Mouse (Mus musculus): Measurements from ENCODE around the gene Cyp3a11.

DNA sequence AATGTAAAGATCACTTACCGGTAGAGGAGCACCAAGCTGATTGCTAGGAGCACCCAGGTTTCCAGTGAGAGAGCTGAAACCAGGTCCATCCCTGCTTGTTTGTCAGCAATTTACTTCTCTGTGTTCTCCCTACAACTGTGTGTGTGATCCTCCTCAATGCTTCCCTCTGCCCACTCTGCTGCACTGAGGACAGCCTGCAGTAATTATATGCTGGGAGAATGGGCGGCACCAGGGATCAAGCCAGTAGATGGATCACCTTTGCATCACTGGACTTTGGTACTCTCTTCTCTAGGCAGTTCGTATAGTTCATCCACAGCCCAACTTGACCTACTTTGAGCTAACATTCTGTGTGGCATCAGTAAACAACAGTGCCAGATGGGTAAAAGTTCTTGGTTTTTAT is at the start of gene Cyp3a11:
- TF ChIP-seq CTCF (IDR thresholded peaks at IDR 0.05; ENCODE audit: insufficient read depth, low read depth, low read length) (no peak), POLR2A (IDR thresholded peaks at IDR 0.05; ENCODE audit: insufficient read depth, low read depth, low read length) (no peak)

Measured in olfactory bulb, adult 2 months (tissue).